Mouse (Mus musculus): ENCODE measurements around the gene Med31.
A peak's percentile ranks its signal among the peaks of the same experiment; 100 is the strongest.

The Med31 gene

DNA sequence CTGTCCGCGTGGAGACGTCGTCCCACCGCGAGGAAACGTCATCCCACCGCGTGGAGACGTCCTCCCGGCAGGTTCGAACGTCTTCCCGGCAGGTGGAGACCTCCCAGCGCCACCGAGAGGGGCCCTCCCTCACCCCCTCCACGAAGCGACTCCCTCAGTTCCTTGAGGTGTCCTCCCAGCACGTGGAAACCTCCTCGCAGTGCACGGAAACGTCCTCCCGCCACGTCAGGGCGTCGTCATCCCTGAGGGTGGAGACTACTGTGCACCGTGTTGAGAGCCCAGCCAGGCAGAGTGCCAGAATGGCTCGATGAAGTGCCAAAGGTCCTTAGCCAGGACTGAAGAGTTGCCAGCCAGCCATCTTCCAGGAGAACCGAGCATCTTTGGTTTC is at the start of gene Med31:
Gene Med31, minus strand, starts transcription at position 183 of the 388 bp plus-strand sequence.
- no peak for DNase-seq (ENCODE audit: low read depth, low spot score)

DNA sequence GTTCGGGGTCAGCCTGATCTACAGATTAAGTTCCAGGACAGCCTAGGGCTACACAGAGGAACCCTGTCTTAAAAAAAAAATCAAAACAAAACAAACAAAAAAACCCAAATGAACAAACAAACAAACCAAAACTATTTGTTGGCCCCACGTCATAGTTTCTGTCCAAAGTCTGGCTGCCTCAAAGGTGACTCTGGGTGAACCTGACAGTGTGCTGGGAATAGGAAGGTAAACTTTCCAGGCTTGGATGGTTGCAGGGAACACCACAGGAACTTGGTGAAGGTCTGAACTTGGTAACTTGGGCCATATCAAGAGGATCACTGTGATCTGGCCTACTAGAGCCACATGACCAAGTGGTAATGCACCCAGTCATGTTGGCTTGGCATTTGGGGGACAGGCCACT is 41.0 kb upstream of the Med31 start:
- DNase-seq (ENCODE audit: low read depth, low spot score), result no peak

DNA sequence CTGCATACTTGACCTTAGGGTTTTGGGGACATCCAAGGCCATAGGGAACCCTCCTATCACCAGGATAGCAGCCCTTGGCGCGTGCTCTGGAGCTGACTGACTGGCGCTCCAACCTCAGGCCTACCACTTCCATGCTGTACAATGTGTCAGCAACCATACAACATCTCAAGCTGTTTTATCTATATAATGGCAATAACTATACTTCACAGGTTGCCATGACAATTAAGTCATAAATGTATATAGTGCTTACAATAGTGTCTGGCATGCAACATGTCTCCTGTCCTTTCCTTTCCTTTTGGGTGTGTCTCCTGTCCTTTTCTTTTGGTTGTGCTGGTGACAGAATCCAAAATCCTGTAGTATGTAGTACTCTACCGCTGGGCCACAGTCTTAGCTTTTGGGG is 40.2 kb upstream of the Med31 start:
- no peak for DNase-seq (ENCODE audit: low read depth, low spot score)

DNA sequence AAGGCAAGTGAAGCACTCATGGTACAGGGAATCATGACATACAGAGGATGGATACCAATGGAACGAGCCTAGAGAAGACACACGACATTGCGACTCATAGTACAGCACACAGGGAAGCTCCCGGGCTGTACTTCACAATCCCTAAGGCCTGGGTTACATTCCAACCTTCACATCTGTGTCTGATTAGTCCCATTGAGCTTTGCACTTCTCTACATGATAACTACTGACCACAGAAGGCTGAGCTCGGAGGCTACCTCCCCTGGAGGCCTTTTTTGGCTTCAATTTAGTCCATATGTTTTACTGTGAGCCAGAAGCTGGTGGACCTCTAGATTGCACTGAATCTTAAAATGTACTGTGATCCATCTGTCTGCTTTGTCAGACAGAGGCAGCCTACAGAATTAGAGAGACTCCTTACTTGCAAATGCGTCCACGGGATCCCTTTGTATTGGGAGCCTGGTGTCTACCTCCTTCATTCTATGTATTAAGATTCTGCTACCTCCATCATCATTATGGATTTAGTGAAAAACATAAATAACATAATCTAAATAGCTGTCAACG is 29.9 kb upstream of the Med31 start:
- no peak for DNase-seq (ENCODE audit: low read depth, low spot score)

DNA sequence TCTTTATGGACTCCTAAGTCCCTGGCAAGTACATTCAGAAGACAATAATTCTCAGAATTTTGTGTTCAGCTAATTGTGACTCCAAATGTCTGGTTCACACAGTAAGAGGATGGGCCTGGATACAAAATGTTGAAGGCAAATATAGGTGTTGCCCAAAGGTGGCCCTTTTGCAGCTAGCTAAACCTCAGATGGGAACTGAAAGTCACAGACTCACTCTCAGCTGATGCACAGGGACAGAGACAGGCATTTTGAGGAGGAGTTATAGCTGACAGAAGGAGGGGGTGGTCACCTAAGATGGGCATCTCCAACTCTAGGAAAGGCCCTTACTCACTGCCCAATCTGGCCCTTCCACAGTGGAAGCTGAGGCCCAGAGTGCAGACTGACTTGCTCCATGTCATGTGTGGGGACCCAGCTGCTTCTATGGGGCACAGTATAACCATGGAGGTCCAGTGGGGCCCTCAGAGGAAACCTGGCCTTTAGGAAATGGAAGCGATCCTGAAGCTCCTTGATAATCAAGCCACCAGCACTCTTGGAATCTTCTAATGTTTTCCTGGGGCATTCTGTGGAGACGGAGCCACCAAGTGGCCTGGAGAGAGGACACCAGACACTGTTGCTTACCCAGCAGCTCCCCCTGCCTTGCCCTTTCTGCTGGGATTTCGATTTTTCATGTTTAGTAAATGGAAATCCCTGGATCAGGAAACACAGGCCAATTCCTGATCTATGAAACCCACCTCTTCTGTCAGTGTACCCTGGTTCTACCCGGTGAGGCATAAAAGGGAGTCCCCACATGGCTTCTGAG is 24.9 kb upstream of the Med31 start:
- DNase-seq (ENCODE audit: low read depth, low spot score), result no peak

DNA sequence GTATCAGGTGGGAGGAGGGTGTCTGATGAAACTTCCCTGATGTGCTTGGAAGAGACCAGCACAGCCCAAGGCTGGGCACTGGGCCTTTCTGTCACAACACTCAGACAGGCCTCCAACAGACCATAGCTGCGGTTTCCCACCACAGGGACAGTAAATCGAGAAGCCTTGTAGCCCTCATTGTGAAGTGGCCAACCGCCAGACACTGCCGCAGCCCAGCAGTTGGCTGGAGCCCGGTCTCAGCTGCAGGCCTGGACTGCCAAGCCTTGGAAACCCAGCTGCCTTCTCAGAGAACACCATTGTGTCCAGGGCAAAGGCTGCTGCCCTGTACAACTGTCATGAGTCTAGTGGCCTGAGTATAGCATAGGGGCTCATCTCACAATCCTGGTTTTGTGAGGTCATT is 18.6 kb upstream of the Med31 start:
- no peak for DNase-seq (ENCODE audit: low read depth, low spot score)

DNA sequence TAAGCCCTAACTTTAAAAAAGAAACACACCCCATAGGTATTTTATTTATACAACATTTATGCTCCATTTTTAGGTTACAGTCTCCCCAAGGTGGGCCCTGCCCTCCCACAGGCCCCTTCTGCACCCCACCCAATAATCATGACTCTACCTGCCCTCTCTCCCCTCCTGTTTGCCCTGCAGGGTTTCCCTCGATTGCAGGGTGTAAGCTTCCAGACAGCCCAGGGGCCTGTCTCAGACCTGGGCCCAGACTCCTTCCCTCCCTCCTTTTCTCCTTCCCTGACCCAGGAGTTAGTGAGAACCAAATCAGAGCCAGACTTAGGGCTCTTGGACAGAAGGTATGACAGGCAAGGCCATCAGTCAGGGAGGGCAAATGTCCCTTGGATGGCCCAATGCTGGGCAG is 17.6 kb upstream of the Med31 start:
- no peak for DNase-seq (ENCODE audit: low read depth, low spot score)

DNA sequence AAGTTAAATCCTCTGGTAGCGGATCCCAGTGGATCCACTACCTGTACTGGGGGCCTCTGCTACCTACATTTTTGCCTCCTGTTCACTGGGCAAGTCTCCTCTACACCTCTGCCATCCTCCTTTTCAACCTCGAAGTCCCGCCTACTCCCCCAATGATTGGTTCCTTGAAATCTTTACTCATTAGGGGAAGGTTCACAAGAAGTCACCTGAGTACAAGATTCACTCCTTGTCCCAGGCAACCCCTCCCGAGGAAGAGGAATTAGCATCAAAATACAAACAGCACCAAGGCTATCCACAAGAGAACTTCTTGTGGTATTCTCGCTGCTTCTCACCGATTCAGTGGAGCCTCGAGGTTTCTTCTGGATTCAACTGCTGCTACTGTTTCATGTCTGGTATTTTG is 16.7 kb upstream of the Med31 start:
- DNase-seq (ENCODE audit: low read depth, low spot score), result peak; percentile 31

DNA sequence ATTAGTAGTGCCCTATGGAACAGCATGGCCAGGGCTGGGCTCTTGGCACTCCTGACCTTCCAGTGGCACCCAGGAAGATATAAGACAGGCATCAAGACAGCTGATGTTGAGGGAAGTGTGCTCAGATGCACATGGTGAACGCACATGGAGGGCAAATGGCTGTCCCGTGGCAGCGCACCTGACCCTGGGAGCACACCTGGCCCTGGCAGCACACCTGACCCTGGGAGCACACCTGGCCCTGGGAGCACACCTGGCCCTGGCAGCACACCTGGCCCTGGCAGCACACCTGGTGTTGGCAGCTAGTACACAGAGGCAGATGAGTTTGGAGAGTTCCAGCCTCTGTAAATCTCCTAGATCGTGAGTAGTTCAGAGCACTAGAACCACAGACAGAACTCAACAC is 13.1 kb upstream of the Med31 start:
- DNase-seq (ENCODE audit: low read depth, low spot score), result no peak

DNA sequence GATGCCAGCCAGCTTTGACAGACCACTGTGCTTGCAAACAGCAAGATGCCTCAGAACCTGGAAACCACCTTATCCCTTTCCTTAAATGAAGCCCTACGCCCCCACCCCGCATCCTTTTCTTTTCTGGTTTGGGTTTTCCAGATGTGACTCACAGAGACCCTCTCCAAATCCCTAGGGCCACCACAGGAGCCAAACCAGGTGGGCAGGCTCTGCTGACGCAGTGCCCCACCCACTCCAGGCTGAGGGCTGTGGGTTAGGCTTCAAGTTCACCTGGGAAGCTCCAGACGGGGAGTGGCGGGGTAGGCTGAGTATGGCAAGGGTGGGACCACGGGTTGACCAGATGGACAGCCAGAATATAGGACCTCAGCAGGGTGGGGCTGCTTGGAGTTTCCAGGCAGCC is 11.5 kb upstream of the Med31 start:
- no peak for DNase-seq (ENCODE audit: low read depth, low spot score)

DNA sequence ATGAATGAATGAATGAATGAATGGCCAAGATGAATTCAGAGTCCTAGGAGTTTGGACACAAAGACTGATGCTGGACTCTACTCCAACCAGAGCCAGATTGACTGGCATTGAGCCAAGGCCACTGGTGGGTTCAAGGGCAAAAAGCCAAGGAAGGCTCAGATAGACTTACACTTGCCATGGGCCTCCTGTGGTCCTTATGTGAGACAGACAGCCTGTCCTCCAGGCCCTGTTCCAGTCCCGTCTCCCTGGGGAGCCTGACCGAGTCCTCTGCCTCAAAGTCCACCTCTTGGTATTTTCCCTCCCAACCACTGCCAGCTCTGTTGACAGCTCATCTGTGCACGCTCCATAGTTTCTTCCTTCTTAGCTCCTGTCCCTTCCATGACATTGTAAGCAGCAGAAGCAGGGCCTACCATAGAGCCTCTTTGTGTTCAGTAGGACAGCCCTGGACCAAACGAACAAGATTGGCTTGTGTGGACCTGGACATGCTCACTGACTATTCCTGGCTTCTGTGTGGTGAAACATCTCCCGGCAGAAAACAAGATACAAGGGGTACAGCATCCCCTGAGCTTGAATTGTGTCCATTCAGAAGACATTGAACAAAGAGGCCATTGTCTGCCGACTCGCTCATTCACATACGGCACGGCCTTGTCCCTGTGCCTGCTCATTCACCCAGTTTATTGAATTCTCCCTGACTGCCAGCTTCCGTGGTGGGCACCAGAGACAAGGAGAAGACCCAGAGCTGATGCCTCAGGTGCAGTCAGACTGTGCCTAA is 10.8 kb upstream of the Med31 start:
- no peak for DNase-seq (ENCODE audit: low read depth, low spot score)

DNA sequence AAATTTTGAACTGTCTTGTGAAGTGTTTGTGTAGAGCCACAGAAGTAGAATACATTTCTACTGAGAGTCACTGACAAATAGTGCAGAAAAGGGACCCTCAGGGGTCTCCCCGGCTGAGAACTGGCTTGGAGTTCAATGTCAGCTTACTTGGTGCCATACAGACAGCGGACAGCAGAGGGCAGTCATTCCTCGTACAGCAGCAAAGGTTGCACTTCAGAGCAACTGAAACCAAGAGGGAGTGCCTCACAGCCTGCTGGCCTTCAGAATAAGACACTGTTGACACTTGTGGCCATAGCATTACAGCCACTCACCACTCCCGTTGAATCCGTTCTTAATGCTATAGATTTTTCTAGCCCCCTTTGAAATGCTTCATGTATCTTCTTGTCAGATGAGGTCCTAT is 9.5 kb upstream of the Med31 start:
- peak; percentile 47 for DNase-seq (ENCODE audit: low read depth, low spot score)

DNA sequence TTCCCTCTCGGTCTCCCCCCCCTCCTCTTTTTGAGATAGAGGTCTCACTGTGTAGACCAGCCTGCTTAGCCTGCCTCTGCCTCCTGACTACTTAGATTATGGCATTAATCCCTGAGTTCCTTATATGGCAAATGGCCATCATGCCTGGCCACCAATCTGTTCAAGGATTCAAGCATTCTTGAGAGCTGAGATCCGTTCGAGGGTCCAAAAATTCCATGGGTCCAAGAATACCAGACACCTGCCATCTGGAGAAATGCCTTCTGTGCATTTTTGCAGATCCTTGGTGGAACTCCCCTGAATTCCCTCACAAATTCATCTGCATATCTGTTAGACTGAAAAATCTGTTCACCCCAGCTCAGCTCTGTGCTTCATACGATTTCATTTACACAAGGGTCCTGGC is 8.0 kb upstream of the Med31 start:
- no peak for DNase-seq (ENCODE audit: low read depth, low spot score)

DNA sequence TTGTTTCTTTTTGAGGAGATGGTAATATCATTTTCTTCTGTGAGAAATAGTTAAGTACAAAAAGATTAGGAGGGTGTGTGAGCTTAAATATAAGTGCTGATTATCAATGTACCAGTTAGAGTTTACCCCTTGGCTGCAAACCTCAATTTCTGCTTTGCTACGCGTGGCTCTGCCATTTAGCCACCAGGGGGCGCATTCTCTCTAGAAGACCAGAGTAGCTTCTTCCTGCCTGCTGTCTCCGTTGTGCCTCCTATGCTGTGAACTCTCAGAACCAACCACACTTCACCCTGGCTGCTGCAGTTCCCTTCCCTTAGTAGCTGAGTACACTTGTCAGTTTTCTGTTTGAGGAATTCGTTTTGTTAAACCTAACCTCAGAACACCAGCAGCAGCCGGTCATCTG is 5.9 kb upstream of the Med31 start:
- DNase-seq (ENCODE audit: low read depth, low spot score), result peak; percentile 52

DNA sequence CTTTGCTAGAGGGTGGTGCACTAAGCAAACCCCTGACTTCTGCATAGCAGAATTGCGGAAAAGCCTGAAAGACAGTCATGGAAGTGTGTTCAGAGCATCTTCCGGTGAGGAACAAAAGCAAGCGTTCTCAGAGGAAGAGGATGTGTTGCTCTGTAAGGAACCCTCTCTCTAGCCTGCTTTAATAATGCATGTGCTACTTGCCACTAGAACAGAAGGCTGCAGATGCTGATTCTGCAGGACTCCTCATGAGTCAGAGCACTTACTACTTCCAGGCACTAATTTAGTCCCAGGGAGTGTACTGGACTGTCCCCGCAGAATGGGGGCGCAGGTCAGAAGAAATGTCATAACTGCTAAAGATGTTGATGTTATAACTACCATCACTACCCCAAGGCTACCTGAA is 1.7 kb upstream of the Med31 start:
- DNase-seq (ENCODE audit: low read depth, low spot score), result no peak

DNA sequence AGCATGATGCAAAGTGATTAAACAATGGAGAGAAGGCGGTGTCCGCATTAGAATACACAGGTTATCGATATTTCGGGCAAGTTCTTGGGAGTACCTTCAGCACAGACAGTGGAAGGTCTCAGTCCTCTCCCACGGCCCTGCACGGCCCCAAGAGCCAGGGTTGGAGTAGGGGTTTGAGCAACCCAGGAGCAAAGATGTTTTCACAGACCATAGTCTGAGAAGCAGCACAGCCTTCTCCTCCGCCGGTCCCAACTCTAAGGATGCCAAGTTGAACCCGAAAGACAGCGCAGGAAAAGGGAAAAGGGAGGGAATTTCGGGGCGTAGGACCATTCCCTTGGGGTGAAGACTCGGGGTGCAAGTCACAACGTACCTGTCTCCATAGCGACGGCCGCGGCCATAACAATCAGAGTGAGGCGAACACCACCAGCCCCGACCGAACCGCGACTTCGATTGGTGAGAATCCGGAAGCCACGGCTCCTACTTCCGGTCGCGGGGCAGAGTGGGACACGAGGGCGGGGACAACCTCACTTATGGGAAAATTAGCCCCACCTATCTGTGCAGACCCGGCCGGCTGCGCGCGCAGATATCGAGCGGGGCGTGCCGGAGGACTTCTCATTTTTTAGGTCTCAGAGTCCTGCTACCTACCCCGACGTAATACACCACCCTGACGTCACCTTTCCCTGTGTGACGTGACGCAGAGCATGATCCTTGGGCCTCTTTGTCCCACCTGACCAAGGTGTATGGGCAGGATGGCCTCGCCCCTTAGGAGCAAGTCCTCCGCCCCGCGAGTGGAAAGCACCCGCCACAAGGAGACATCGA is 592 bp downstream of the Med31 start:
- peak; percentile 97 for DNase-seq (ENCODE audit: low read depth, low spot score)

DNA sequence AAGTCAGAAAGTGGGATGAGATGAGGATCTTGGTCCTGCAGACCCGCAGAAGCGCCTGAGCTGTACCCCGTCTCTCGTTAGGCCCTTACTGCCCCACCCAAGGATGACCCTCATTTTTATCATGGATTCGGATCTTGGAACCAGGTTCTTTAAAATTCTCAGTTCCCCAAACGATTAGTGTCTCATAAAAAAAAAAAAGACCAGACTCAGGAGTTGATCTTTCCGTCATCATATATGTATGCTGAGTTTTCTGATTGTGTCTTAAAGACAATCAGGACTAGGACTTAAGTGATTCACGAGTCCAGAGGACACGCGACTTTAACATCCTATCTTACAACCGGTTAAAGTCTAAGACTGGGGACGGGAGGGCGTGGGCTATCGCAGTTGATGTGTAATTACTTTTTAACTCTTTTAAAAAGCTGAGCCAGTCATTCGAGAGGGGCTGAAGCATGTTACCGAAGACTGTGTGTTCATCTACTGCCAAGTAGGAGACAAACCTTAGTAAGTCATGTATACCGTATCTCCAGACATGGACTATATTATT is 7.5 kb downstream of the Med31 start:
- DNase-seq (ENCODE audit: low read depth, low spot score), result no peak

DNA sequence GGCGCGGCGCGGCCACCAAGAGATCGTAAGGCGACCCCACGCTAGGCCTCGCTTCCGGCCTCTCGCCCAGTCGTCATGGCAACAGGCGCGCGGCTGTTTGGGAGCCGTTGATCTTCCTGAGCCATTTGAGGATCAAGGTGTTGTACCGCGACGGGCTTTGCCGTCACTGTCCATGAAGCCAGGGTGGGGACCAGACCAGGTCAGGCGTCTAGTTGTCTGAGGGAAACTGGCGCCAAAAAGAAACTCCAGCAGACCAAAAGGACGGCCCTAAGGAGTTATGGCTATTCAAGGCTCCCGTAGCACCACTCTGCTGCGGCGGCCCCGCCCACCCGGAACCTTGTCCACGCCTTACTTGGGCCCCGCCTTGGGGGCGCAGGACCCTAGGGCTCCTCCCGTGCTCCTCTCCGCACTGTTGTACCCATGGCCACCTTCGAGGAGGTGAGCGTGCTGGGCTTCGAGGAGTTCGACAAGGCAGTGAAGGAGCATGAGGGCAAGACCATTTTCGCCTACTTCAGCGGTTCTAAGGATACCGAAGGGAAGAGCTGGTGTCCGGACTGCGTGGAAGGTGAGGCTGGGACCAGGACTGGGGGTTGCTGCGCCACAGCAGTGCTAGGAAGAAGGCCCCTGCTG is 8.1 kb downstream of the Med31 start, which contains the start of the genes 4933427D14Rik and Txndc17:
Gene 4933427D14Rik, minus strand, starts transcription at position 256 of the 630 bp plus-strand sequence.
Gene Txndc17, plus strand, starts transcription at position 344 of the 630 bp plus-strand sequence.
- DNase-seq (ENCODE audit: low read depth, low spot score), result peak; percentile 93

DNA sequence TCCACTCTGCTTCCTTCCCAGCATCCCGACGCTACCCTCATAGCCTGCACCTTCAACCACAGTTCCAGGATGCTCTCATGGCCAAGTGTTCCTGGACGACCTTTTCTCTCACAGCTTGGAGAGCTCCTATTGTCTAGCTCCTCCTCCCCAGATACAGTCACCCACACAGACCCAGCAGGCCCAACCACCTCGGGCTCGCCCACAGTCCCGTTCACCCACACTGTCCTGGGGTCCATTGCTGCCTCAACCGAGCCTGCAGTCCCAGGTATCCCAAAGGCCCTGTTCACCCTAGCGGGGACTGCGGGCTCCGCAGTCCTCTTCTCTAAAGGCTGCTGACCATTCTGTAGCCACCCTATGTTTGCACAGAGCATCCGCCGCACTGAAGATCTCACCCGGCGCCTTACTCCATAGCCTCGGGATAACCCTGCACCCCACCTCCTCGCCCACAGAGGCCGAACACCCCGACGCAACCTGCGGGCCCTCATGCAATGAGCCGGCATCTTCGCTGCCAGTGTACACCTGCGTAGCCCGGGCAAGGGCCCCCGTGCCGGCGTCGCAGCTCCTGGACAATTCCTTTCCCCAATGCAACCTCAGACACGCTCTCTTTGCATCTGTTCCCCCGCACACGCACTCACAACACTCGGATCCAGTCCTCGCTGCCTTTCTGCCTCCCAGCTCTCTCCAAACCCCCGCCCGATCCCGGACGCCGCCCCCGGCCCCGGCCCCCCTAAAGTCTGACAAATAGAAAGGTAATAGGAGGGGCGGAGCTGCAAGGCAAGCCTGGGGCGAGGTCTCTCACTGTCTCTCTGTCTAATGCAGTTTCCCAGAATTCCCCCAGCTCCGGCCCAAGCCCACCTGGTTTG is 8.8 kb downstream of the Med31 start, which contains the start of gene Gm43951:
Gene Gm43951, minus strand, starts transcription at position 500 of the 863 bp plus-strand sequence.
- no peak for DNase-seq (ENCODE audit: low read depth, low spot score)

DNA sequence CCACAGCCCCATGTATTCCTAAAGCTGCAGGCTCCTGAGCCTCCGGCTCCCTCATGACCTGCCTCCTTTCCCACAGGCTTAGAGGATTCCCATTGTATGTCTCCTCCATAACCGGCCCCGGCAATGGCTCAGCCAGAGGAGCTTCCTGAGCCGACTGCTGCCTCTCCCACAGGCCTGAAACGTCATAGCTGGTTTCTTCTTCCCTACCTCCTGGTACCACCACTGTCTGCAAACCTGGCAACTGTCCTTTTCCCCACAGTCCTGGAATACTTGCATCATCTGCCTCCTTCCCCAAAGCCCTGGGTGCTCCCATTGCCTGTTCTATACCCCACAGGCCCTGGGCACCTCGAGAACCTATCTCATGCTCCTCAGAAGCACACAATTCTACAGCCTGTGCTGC is 10.1 kb downstream of the Med31 start:
- no peak for DNase-seq (ENCODE audit: low read depth, low spot score)
